Mouse (Mus musculus) intestine, embryonic 14.5 days (tissue): ENCODE results near the gene Polr3b. TPM values are rescaled to one million over a fixed set of nuclear protein-coding genes. Genes with fewer than 3 reads are reported as not detected.
A peak's percentile ranks its signal among the peaks of the same experiment; 100 is the strongest.

Source experiments
- ATAC-seq: fragments of 200-750 bp; cut with Nextera tagmentation; replicated peaks from 2 replicates; pipeline ENCODE4 v1.8.0; 2017; ENCODE audit warnings: low read depth, moderate number of reproducible peaks, moderate TSS enrichment, moderate library complexity; ENCODE audit not compliant: low FRiP score, low TSS enrichment
- DNase-seq: peaks from one replicate; pipeline ENCODE4 v3.0.0-alpha.2; 2018; ENCODE audit warnings: low spot score
- H3K27ac ChIP-seq: fragments of 300-500 bp; sonication (generic); 2 replicates; pipeline ENCODE4 v1.5.1; 2014; ENCODE audit warnings: low read depth, mild to moderate bottlenecking, control low read depth
- H3K27me3 ChIP-seq: fragments of 300-500 bp; sonication (generic); replicated peaks from 2 replicates; pipeline ENCODE4 v1.6.1; 2014; ENCODE audit warnings: low read length, control low read depth; ENCODE audit not compliant: control insufficient read depth, insufficient read depth
- H3K36me3 ChIP-seq: fragments of 300-500 bp; sonication (generic); 2 replicates; pipeline ENCODE4 v1.6.1; 2014; ENCODE audit warnings: low read length, control low read depth; ENCODE audit not compliant: control insufficient read depth, insufficient read depth
- H3K4me1 ChIP-seq: fragments of 300-500 bp; sonication (generic); replicated peaks from 2 replicates; pipeline ENCODE4 v1.6.1; 2014; ENCODE audit warnings: low read length, control low read depth, mixed read lengths; ENCODE audit not compliant: control insufficient read depth, insufficient read depth
- H3K4me2 ChIP-seq: fragments of 300-500 bp; sonication (generic); 2 replicates; pipeline ENCODE4 v1.6.1; 2014; ENCODE audit warnings: low read length
- H3K4me3 ChIP-seq: fragments of 300-500 bp; sonication (generic); 2 replicates; pipeline ENCODE4 v1.5.1; 2014; ENCODE audit warnings: low read depth, low read length, control low read depth, mixed read lengths
- H3K9ac ChIP-seq: fragments of 300-500 bp; sonication (generic); 2 replicates; pipeline ENCODE4 v1.6.1; 2014; ENCODE audit warnings: mild to moderate bottlenecking, low read length
- H3K9me3 ChIP-seq: fragments of 300-500 bp; sonication (generic); 2 replicates; pipeline ENCODE4 v1.6.1; 2016; ENCODE audit warnings: low read length, control low read depth; ENCODE audit not compliant: control insufficient read depth
- WGBS: fragments of 180-500 bp; shearing (Covaris S2); extraction: QIAGEN DNeasy Blood & Tissue Kit; methylation state at CpG from one replicate; pipeline ENCODE4 v1.1.7; 2014; 5-methylcytosine and 5-hydroxymethylcytosine counted together
- polyA plus RNA-seq: library from polyadenylated mRNA; unstranded; fragments of >200 nt; fragmentation: Nextera tagmentation; extraction: Ambion mirVana; gene quantifications from 2 replicates; pipeline ENCODE4 v1.2.1, GENCODE M21; 2014

The Polr3b gene
- polyA plus RNA-seq, 1 experiment from 2014 or later: 16.0 TPM

DNA sequence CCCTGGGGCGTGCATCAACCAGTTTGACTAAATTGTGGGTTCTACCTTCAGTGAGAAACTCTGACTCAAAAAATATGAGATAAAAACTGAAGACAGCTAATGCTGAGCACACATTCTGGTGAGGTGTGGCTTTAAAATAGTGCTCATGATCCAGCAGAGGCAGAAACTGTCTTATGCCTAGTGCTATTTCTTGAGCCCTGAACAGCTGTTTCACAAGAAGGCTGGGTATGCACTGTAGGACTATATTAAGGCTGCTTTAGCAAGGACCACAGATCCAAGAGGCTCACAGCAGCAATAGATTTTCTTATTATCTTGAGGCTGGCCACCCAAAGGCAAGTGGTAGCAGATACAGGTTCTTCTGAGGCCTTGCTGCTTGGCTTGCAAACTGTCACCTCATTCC lies 80.0 kb downstream of the Polr3b start:
- no peak overlapping the region for H3K4me3 ChIP-seq
- ATAC-seq (no peak), DNase-seq (no peak)
- H3K4me1 ChIP-seq: peaks cover 4% of the 10 kb centered on the region; the same call in 1 of the 2 replicates
- WGBS: 92% methylated on average over 1 of the region's 1 CpGs
- H3K27ac ChIP-seq: no peak overlapping the region
- H3K27me3 ChIP-seq: no peaks in the 10 kb centered on the region
- no peak overlapping the region for H3K4me2 ChIP-seq
- no peak overlapping the region for H3K9ac ChIP-seq
- no peaks in the 10 kb centered on the region for H3K9me3 ChIP-seq
- H3K36me3 ChIP-seq: peaks cover 42% of the 10 kb centered on the region

DNA sequence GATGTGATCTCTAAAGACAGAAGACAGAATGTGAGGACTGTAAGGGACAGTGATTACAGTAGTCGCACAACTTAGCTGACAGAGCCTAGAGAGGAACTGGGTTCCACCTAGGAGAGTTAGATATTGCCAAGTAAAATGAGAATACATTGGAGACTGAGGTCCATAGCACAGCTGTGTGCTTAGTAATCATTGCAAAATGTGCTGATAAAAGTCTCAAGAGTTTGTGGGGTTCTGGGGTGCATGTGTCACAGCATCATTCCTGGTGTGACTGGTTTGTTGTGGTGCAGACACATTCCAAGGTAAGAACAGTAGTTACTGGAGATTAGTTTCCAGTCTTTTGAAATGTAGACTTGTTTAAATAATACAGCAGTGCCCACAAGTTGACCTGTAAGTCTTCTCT lies 82.5 kb downstream of the Polr3b start:
- Histone ChIP-seq H3K27me3 (no peaks in the 10 kb centered on the region), H3K9ac (no peak overlapping the region), H3K36me3 (peaks cover 30% of the 10 kb centered on the region), H3K27ac (no peak overlapping the region), H3K4me1 (peaks cover 4% of the 10 kb centered on the region; the same call in 1 of the 2 replicates), H3K4me3 (no peak overlapping the region), H3K9me3 (no peaks in the 10 kb centered on the region), H3K4me2 (no peak overlapping the region)
- 93% methylated on average over 1 of the region's 1 CpGs for WGBS
- ATAC-seq (no peak), DNase-seq (no peak)

DNA sequence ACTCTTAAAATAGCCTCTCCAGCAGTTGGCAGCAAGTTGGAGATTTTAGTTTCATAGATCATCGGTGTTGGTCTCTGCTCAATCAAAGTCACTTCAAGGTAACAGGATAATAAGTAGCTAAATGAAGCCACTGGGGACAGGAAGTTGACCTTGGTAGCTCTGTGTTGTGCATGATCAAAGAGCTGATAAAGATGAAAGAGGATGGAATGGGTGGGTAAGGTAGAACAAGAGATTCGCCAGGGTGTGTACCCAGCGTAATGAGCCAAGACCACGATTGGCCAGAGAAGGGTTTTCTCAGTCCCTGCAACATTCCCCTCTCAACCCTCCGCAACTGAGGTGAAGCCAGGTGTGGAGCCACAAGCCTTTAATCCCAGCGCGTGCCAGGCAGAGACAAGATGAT lies 83.1 kb downstream of the Polr3b start:
- WGBS: 79% methylated on average over 7 of the region's 7 CpGs
- Histone ChIP-seq H3K27ac (no peak overlapping the region), H3K4me1 (peaks cover 6% of the 10 kb centered on the region; the same call in 1 of the 2 replicates), H3K9me3 (no peaks in the 10 kb centered on the region), H3K4me2 (no peak overlapping the region), H3K36me3 (peaks cover 25% of the 10 kb centered on the region), H3K4me3 (no peak overlapping the region), H3K27me3 (no peaks in the 10 kb centered on the region), H3K9ac (no peak overlapping the region)
- ATAC-seq: no peak
- DNase-seq: no peak

DNA sequence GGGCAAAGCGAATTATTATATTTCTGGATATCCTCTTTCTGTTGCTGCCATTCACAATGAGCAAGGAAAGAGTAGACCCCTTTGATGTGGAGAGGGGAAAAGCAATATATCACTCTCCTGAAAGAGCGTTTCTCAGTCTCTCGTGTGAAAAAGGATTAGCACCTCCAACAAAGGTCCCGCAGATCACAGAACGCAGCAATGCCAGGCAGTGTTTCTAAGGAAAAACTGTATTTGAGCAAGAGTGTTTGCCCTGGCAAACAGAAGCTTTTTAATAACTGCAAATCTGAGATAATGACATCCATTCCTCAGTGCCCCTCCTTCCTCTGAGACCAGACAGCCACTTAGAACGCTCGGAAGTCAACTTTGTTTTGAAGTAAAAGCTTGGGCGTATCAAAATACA lies 84.5 kb downstream of the Polr3b start:
- no peak for ATAC-seq
- no peaks in the 10 kb centered on the region for H3K27me3 ChIP-seq
- 40% methylated on average over 8 of the region's 8 CpGs for WGBS
- no peaks in the 10 kb centered on the region for H3K9me3 ChIP-seq
- DNase-seq: no peak
- H3K4me3 ChIP-seq: no peak overlapping the region
- H3K9ac ChIP-seq: no peak overlapping the region
- H3K36me3 ChIP-seq: peaks cover 15% of the 10 kb centered on the region
- peaks cover 7% of the 10 kb centered on the region; the same call in 1 of the 2 replicates for H3K4me1 ChIP-seq
- H3K27ac ChIP-seq: no peak overlapping the region
- no peak overlapping the region for H3K4me2 ChIP-seq

DNA sequence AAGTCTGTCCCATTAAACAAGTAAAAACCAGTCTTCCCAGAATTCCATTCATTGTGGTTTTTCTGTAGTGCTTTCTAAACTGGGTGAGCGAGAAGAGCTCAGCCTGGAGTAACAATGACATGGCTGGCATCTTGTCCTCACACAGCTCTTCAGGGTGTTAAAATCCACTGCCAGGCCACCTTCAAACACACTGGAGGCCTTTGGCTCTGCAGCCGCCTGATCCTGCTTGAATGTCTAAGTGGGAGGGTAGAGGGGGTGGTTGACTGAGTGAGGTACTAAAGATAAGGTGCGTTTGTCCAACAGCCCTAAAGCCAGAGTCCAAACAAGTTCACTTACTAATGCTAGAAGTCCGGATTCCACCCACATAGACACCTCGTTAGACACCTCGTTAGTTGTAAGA lies 85.1 kb downstream of the Polr3b start:
- H3K4me1 ChIP-seq: peaks cover 7% of the 10 kb centered on the region; the same call in 1 of the 2 replicates
- DNase-seq (no peak), ATAC-seq (no peak)
- H3K9ac ChIP-seq: no peak overlapping the region
- no peaks in the 10 kb centered on the region for H3K9me3 ChIP-seq
- H3K4me2 ChIP-seq: no peak overlapping the region
- H3K4me3 ChIP-seq: no peak overlapping the region
- no peaks in the 10 kb centered on the region for H3K27me3 ChIP-seq
- H3K36me3 ChIP-seq: peaks cover 8% of the 10 kb centered on the region; the same call in 1 of the 2 replicates
- 41% methylated on average over 6 of the region's 6 CpGs for WGBS
- no peak overlapping the region for H3K27ac ChIP-seq

DNA sequence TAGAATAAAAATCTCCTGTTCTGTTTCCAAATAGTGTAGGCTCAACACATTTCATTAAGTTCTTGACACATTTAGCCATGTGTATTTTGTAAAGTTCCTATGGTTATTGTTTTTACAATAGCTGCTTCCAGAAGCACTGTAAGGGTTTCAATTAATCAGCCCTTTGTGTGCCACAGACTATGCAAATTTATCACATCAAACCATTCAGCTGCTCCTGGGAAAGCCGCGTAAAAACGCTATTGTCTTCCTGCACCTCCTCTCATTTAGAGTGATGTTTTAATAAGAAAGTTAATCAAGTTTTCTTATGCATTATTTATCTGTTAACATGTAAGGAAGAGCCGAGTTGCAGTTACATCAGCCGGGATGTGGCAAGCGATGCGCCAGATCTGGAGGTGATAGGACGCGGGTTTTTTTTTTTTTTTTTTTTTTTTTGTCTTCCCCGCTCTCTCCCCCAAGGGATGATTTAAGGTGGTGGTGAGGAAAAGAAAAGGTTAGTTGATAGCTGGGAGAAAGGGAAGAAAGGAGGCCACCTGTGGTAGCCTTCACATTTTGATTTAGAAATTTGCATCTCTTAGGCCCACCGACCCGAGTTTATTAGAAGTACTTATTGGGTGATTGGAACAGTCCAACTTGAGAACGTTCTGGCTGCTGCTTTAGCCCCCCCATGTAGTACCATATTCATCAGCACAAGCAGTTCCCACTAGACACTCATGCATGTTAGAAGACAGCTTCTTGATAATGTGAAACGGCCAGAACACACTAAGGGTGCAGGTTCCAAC lies 85.8 kb downstream of the Polr3b start:
- H3K36me3 ChIP-seq: peaks cover 7% of the 10 kb centered on the region; the same call in 1 of the 2 replicates
- 54% methylated on average over 14 of the region's 14 CpGs for WGBS
- no peak overlapping the region for H3K9ac ChIP-seq
- H3K4me2 ChIP-seq: no peak overlapping the region
- ATAC-seq (no peak), DNase-seq (no peak)
- H3K9me3 ChIP-seq: no peaks in the 10 kb centered on the region
- H3K27ac ChIP-seq: no peak overlapping the region
- H3K4me3 ChIP-seq: no peak overlapping the region
- no peaks in the 10 kb centered on the region for H3K27me3 ChIP-seq
- peaks cover 7% of the 10 kb centered on the region; the same call in 1 of the 2 replicates for H3K4me1 ChIP-seq

DNA sequence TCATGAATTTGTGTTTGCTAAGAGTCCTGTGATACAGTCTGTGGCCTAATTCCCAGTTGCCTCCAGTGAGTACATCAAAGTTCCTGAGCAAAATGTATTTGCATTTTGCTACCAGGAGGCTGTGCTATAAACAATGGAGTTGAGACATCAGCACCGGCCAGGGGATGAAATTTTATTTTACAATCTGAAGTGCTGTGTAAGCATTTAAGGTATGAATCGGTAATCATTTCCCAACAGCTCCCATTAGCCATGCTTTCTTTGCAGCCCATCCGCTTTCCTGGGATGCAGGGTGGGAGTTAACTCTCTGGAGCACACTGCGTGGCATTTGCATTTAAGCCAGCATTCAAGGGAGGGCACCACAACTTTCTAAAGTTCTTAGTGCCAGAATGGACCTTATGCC lies 88.1 kb downstream of the Polr3b start:
- 47% methylated on average over 4 of the region's 4 CpGs for WGBS
- no peaks in the 10 kb centered on the region for H3K27me3 ChIP-seq
- H3K36me3 ChIP-seq: peaks cover 19% of the 10 kb centered on the region
- ATAC-seq (no peak), DNase-seq (no peak)
- peaks cover 7% of the 10 kb centered on the region; the same call in 1 of the 2 replicates for H3K4me1 ChIP-seq
- no peak overlapping the region for H3K27ac ChIP-seq
- H3K9ac ChIP-seq: no peak overlapping the region
- H3K4me3 ChIP-seq: no peak overlapping the region
- H3K4me2 ChIP-seq: no peak overlapping the region
- H3K9me3 ChIP-seq: no peaks in the 10 kb centered on the region

DNA sequence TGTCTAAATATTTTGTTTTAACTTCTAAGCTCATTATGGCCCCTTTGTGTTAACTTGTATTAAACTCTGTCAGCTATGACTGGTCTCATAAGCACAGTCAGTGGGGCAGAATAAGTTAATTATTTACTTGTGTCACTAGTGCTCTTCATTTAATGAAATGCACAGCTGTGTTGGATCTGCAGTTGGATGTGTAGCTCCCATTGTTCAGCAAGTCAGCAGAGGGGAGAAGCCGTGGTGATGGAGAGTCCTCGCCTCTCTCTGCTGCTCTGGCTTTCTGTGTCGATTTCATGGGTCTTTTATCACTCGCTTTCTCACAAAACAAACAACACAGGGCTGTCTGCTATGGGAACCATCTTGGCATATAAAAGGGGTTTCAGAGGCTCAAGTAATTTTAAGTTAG lies 88.7 kb downstream of the Polr3b start:
- H3K9me3 ChIP-seq: no peaks in the 10 kb centered on the region
- H3K36me3 ChIP-seq: peaks cover 25% of the 10 kb centered on the region
- H3K27ac ChIP-seq: no peak overlapping the region
- 0 out of 2 replicates have a peak, but pooled peaks have one; percentile 27 for ATAC-seq
- peaks cover 7% of the 10 kb centered on the region; the same call in 1 of the 2 replicates for H3K4me1 ChIP-seq
- 44% methylated on average over 4 of the region's 4 CpGs for WGBS
- H3K4me2 ChIP-seq: no peak overlapping the region
- no peak overlapping the region for H3K4me3 ChIP-seq
- no peaks in the 10 kb centered on the region for H3K27me3 ChIP-seq
- no peak overlapping the region for H3K9ac ChIP-seq
- no peak for DNase-seq

DNA sequence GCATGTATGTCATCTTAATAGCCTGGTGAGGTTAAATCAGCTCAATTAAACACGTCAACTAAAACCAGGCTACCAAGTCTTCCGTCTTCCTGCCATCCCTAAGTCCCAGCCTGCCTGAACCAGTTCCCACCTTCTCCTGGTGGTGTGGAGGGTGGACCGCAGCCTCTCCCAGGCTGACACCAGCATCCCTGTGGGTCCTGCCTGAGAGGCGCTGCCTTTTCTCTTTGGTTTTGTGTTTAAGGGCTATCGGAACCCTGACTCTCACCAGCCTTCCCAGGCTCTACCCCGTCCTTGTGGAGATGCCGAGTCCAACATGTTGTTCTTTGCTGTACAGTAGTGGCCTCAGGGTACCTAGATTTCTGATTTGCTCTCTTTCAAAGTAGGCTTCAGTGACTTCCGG lies 89.4 kb downstream of the Polr3b start:
- H3K27ac ChIP-seq: no peak overlapping the region
- 85% methylated on average over 8 of the region's 8 CpGs for WGBS

More for the DNA sequence above, 89.4 kb downstream of the Polr3b start:
- H3K9ac ChIP-seq: no peak overlapping the region
- no peak for DNase-seq
- H3K4me2 ChIP-seq: no peak overlapping the region
- H3K27me3 ChIP-seq: no peaks in the 10 kb centered on the region
- peaks cover 26% of the 10 kb centered on the region for H3K36me3 ChIP-seq
- no peaks in the 10 kb centered on the region for H3K9me3 ChIP-seq
- no peak for ATAC-seq
- no peak overlapping the region for H3K4me3 ChIP-seq
- H3K4me1 ChIP-seq: peaks cover 6% of the 10 kb centered on the region; the same call in 1 of the 2 replicates
